Mouse (Mus musculus) embryonic facial prominence, embryonic 14.5 days (tissue): Measurements from ENCODE around the gene Dgat2. TPM values are rescaled to one million over a fixed set of nuclear protein-coding genes. Genes with fewer than 3 reads are reported as not detected.

Experiments
- ATAC-seq: fragments of 200-750 bp; cut with Nextera tagmentation; 2 replicates; pipeline ENCODE4 v1.8.0; 2017; ENCODE audit warnings: low read depth, moderate number of reproducible peaks, moderate TSS enrichment
- DNase-seq: peaks from one replicate; pipeline ENCODE4 v3.0.0-alpha.2; 2015; ENCODE audit warnings: low spot score
- H3K27ac ChIP-seq: fragments of 300-500 bp; sonication (generic); replicated peaks from 2 replicates; pipeline ENCODE4 v1.5.1; 2014; ENCODE audit warnings: low read depth, mild to moderate bottlenecking, low read length, moderate library complexity
- H3K27me3 ChIP-seq: fragments of 300-500 bp; sonication (generic); replicated peaks from 2 replicates; pipeline ENCODE4 v1.6.1; 2014; ENCODE audit warnings: low read length; ENCODE audit not compliant: control insufficient read depth, insufficient read depth
- H3K36me3 ChIP-seq: fragments of 300-500 bp; sonication (generic); 2 replicates; pipeline ENCODE4 v1.6.1; 2014; ENCODE audit warnings: low read length, mixed read lengths; ENCODE audit not compliant: control insufficient read depth, insufficient read depth
- H3K4me1 ChIP-seq: fragments of 300-500 bp; sonication (generic); 2 replicates; pipeline ENCODE4 v1.6.1; 2014; ENCODE audit warnings: antibody characterized with exemption, low read length; ENCODE audit not compliant: control insufficient read depth, insufficient read depth
- H3K4me2 ChIP-seq: fragments of 300-500 bp; sonication (generic); 2 replicates; pipeline ENCODE4 v1.6.1; 2014; ENCODE audit warnings: low read depth, mild to moderate bottlenecking, low read length, moderate library complexity, mixed read lengths
- H3K4me3 ChIP-seq: fragments of 300-500 bp; sonication (generic); 2 replicates; pipeline ENCODE4 v1.5.1; 2014; ENCODE audit warnings: low read depth, mild to moderate bottlenecking, low read length
- H3K9ac ChIP-seq: fragments of 300-500 bp; sonication (generic); 2 replicates; pipeline ENCODE4 v1.6.1; 2014; ENCODE audit warnings: low read depth, mild to moderate bottlenecking, low read length, moderate library complexity, mixed read lengths
- H3K9me3 ChIP-seq: fragments of 300-500 bp; sonication (generic); 2 replicates; pipeline ENCODE4 v1.6.1; 2016; ENCODE audit warnings: low read length; ENCODE audit not compliant: control insufficient read depth
- WGBS: fragments of 180-500 bp; shearing (Covaris S2); extraction: QIAGEN DNeasy Blood & Tissue Kit; methylation state at CpG from one replicate; pipeline ENCODE4 v1.1.7; 2014; 5-methylcytosine and 5-hydroxymethylcytosine counted together
- polyA plus RNA-seq: library from polyadenylated mRNA; unstranded; fragments of >200 nt; fragmentation: Nextera tagmentation; extraction: Ambion mirVana; gene quantifications from 2 replicates; pipeline ENCODE4 v1.2.1, GENCODE M21; 2014

Dgat2 gene
- polyA plus RNA-seq, 1 experiment from 2014 or later, result 38.6 TPM

- DNase-seq (no peak), ATAC-seq (no peak)
- H3K27ac ChIP-seq, result no peak overlapping the region
- no peak overlapping the region for H3K9ac ChIP-seq
- no peak overlapping the region for H3K4me3 ChIP-seq
- no peaks in the 10 kb centered on the region for H3K27me3 ChIP-seq
- no peaks in the 10 kb centered on the region for H3K9me3 ChIP-seq
- no peak overlapping the region for H3K4me2 ChIP-seq
- WGBS, result 71% methylated on average over 3 of the region's 3 CpGs
- no peaks in the 10 kb centered on the region for H3K4me1 ChIP-seq
- H3K36me3 ChIP-seq, result 0 out of 2 replicates have a peak, but pooled peaks cover 6% of the 10 kb centered on the region
These were observed 65.7 kb downstream of the Dgat2 start for GRCm38 (mm10) chr7:99116781-99117180.

- no peaks in the 10 kb centered on the region for H3K27me3 ChIP-seq
- no peaks in the 10 kb centered on the region for H3K4me1 ChIP-seq
- no peaks in the 10 kb centered on the region for H3K9me3 ChIP-seq
- no peak for DNase-seq
- 0 out of 2 replicates have a peak, but pooled peaks cover 6% of the 10 kb centered on the region for H3K36me3 ChIP-seq
- no peak for ATAC-seq
- H3K4me3 ChIP-seq, result no peak overlapping the region
- no peak overlapping the region for H3K9ac ChIP-seq
- H3K4me2 ChIP-seq, result no peak overlapping the region
- no peak overlapping the region for H3K27ac ChIP-seq
- 81% methylated on average over 16 of the region's 16 CpGs for WGBS
These were observed 68.4 kb downstream of the Dgat2 start for GRCm38 (mm10) chr7:99114006-99114726.

- Histone ChIP-seq H3K9ac (no peak overlapping the region), H3K27me3 (no peaks in the 10 kb centered on the region), H3K9me3 (no peaks in the 10 kb centered on the region), H3K27ac (no peak overlapping the region), H3K4me2 (no peak overlapping the region), H3K36me3 (no peaks in the 10 kb centered on the region), H3K4me3 (no peak overlapping the region), H3K4me1 (0 out of 2 replicates have a peak, but pooled peaks cover 7% of the 10 kb centered on the region)
- 39% methylated on average over 3 of the region's 3 CpGs for WGBS
- ATAC-seq, result no peak
- DNase-seq, result peak; percentile 84
These were observed 75.0 kb downstream of the Dgat2 start for GRCm38 (mm10) chr7:99107566-99107965.

GRCm38 (mm10) chr7:99106714-99107270 is 75.7 kb downstream of the Dgat2 start:
- H3K4me2 ChIP-seq, result no peak overlapping the region
- no peaks in the 10 kb centered on the region for H3K27me3 ChIP-seq
- no peaks in the 10 kb centered on the region for H3K36me3 ChIP-seq
- ATAC-seq (no peak), DNase-seq (no peak)
- H3K4me3 ChIP-seq, result no peak overlapping the region
- H3K9me3 ChIP-seq, result no peaks in the 10 kb centered on the region
- no peak overlapping the region; the same call in 1 of the 2 replicates for H3K9ac ChIP-seq
- no peak overlapping the region for H3K27ac ChIP-seq
- WGBS, result 41% methylated on average over 4 of the region's 4 CpGs
- H3K4me1 ChIP-seq, result peaks cover 11% of the 10 kb centered on the region; the same call in 1 of the 2 replicates

Other genes starting within 250 kb of the Dgat2 start
- 16.5 and 18.2 TPM in 2 replicates for gene Uvrag, start 41.6 kb downstream of the Dgat2 start, polyA plus RNA-seq
- gene Mogat2, start 55.9 kb upstream of the Dgat2 start, polyA plus RNA-seq, result 2.2 and 2.5 TPM in 2 replicates
- gene Map6, start 84.7 kb upstream of the Dgat2 start, polyA plus RNA-seq, result 9.6 and 10.2 TPM in 2 replicates
- gene Serpinh1, start 170.5 kb upstream of the Dgat2 start, polyA plus RNA-seq, result 918 and 945 TPM in 2 replicates
- gene Gdpd5, start 198.7 kb upstream of the Dgat2 start, polyA plus RNA-seq, result 15.0 and 17.5 TPM in 2 replicates